Mouse (Mus musculus) stomach, postnatal 0 days (tissue): ENCODE data around the gene Fcgrt. TPM values are rescaled to one million over a fixed set of nuclear protein-coding genes. Genes with fewer than 3 reads are reported as not detected.

Source experiments
- ATAC-seq: fragments of 200-750 bp; cut with Nextera tagmentation; 2 replicates; pipeline ENCODE4 v1.8.0; 2017; ENCODE audit not compliant: low FRiP score, low TSS enrichment
- DNase-seq: peaks from one replicate; pipeline ENCODE4 v3.0.0-alpha.2; 2016; ENCODE audit warnings: low spot score
- H3K27ac ChIP-seq: fragments of 300-500 bp; sonication (generic); replicated peaks from 2 replicates; pipeline ENCODE4 v1.5.1; 2014; ENCODE audit warnings: mild to moderate bottlenecking, control low read depth
- H3K27me3 ChIP-seq: fragments of 300-500 bp; sonication (generic); 2 replicates; pipeline ENCODE4 v1.6.1; 2014; ENCODE audit warnings: low read length; ENCODE audit not compliant: control insufficient read depth, insufficient read depth
- H3K36me3 ChIP-seq: fragments of 300-500 bp; sonication (generic); 2 replicates; pipeline ENCODE4 v1.6.1; 2014; ENCODE audit warnings: low read length, mixed read lengths; ENCODE audit not compliant: control insufficient read depth, insufficient read depth
- H3K4me1 ChIP-seq: fragments of 300-500 bp; sonication (generic); replicated peaks from 2 replicates; pipeline ENCODE4 v1.6.1; 2014; ENCODE audit warnings: antibody characterized with exemption; ENCODE audit not compliant: control insufficient read depth, insufficient read depth
- H3K4me2 ChIP-seq: fragments of 300-500 bp; sonication (generic); replicated peaks from 2 replicates; pipeline ENCODE4 v1.6.1; 2014; ENCODE audit warnings: low read depth, mild to moderate bottlenecking, control low read depth, moderate library complexity
- H3K4me3 ChIP-seq: fragments of 300-500 bp; sonication (generic); 2 replicates; pipeline ENCODE4 v1.5.1; 2014; ENCODE audit warnings: low read depth, low read length, control low read depth
- H3K9ac ChIP-seq: fragments of 300-500 bp; sonication (generic); 2 replicates; pipeline ENCODE4 v1.6.1; 2014; ENCODE audit warnings: mild to moderate bottlenecking, low read length, control low read depth, mixed read lengths
- H3K9me3 ChIP-seq: fragments of 300-500 bp; sonication (generic); 2 replicates; pipeline ENCODE4 v1.6.1; 2016; ENCODE audit warnings: low read length; ENCODE audit not compliant: control insufficient read depth
- CTCF ChIP-seq: IDR thresholded peaks from 2 replicates; pipeline ENCODE4 v1.5.1; 2016; ENCODE audit warnings: antibody characterized with exemption, low read depth, mild to moderate bottlenecking, moderate library complexity
- EP300 ChIP-seq: optimal IDR thresholded peaks from 2 replicates; pipeline ENCODE3; 2016; ENCODE audit warnings: antibody characterized with exemption
- WGBS: fragments of 180-500 bp; shearing (Covaris S2); extraction: QIAGEN DNeasy Blood & Tissue Kit; methylation state at CpG from one replicate; pipeline ENCODE4 v1.1.7; 2014; 5-methylcytosine and 5-hydroxymethylcytosine counted together
- polyA plus RNA-seq: library from polyadenylated mRNA; unstranded; fragments of >200 nt; fragmentation: Nextera tagmentation; extraction: Ambion mirVana; gene quantifications from 2 replicates; pipeline ENCODE4 v1.2.1, GENCODE M21; 2015

Fcgrt gene
- polyA plus RNA-seq, 1 experiment from 2014 or later = 76.1 TPM

- Histone ChIP-seq H3K9me3 (no peaks in the 10 kb centered on the region), H3K9ac (no peak overlapping the region), H3K4me2 (no peak overlapping the region), H3K27me3 (no peaks in the 10 kb centered on the region), H3K36me3 (no peaks in the 10 kb centered on the region), H3K4me1 (0 out of 2 replicates have a peak, but pooled peaks cover 5% of the 10 kb centered on the region), H3K4me3 (no peak overlapping the region), H3K27ac (no peak overlapping the region)
- DNase-seq (no peak), ATAC-seq (no peak)
- no peak for TF ChIP-seq EP300
- TF ChIP-seq CTCF = no peak
- WGBS = 79% methylated on average over 10 of the region's 10 CpGs
Observed at GRCm38 (mm10) chr7:45058607-45059571, 44.8 kb downstream of the Fcgrt start.

GRCm38 (mm10) chr7:45056972-45057348, 46.7 kb downstream of the Fcgrt start:
- Histone ChIP-seq H3K36me3 (no peaks in the 10 kb centered on the region), H3K9me3 (no peaks in the 10 kb centered on the region), H3K9ac (no peak overlapping the region), H3K27ac (no peak overlapping the region), H3K4me2 (no peak overlapping the region), H3K4me1 (0 out of 2 replicates have a peak, but pooled peaks cover 5% of the 10 kb centered on the region), H3K27me3 (no peaks in the 10 kb centered on the region), H3K4me3 (no peak overlapping the region)
- ATAC-seq (no peak), DNase-seq (no peak)
- no peak for TF ChIP-seq CTCF
- no peak for TF ChIP-seq EP300

- no peaks in the 10 kb centered on the region for H3K27me3 ChIP-seq
- no peak overlapping the region for H3K4me3 ChIP-seq
- no peak overlapping the region for H3K27ac ChIP-seq
- H3K9me3 ChIP-seq = no peaks in the 10 kb centered on the region
- no peak overlapping the region for H3K4me2 ChIP-seq
- DNase-seq (peak; percentile 14), ATAC-seq (no peak)
- H3K4me1 ChIP-seq = 0 out of 2 replicates have a peak, but pooled peaks cover 4% of the 10 kb centered on the region
- no peak overlapping the region for H3K9ac ChIP-seq
- 66% methylated on average over 14 of the region's 14 CpGs for WGBS
- H3K36me3 ChIP-seq = no peaks in the 10 kb centered on the region
- TF ChIP-seq EP300 (no peak), CTCF (no peak)
Observed at GRCm38 (mm10) chr7:45056329-45056971, 47.2 kb downstream of the Fcgrt start.

- Histone ChIP-seq H3K27ac (peak overlapping the region; percentile 97), H3K4me1 (0 out of 2 replicates have a peak, but pooled peaks cover 4% of the 10 kb centered on the region), H3K4me3 (peak overlapping the region; percentile 83), H3K27me3 (no peaks in the 10 kb centered on the region), H3K9ac (peak overlapping the region; percentile 70), H3K4me2 (peak overlapping the region; percentile 99), H3K36me3 (peaks cover 3% of the 10 kb centered on the region; the same call in 1 of the 2 replicates), H3K9me3 (no peaks in the 10 kb centered on the region)
- ATAC-seq = peak; percentile 96
- under 1% methylated on average over 33 of the region's 33 CpGs for WGBS
- TF ChIP-seq CTCF (no peak), EP300 (no peak)
- peak; percentile 97 for DNase-seq
Observed at GRCm38 (mm10) chr7:45053931-45054510, 49.6 kb downstream of the Fcgrt start.

GRCm38 (mm10) chr7:45053117-45053930, 50.3 kb downstream of the Fcgrt start:
- H3K27ac ChIP-seq = peak overlapping the region; percentile 97
- H3K36me3 ChIP-seq = peaks cover 5% of the 10 kb centered on the region
- no peaks in the 10 kb centered on the region for H3K27me3 ChIP-seq
- H3K9ac ChIP-seq = peak overlapping the region; percentile 87
- peak overlapping the region; percentile 99 for H3K4me2 ChIP-seq
- peak; percentile 85 for DNase-seq
- H3K4me3 ChIP-seq = peak overlapping the region; percentile 83
- ATAC-seq = peak; percentile 44
- H3K4me1 ChIP-seq = 0 out of 2 replicates have a peak, but pooled peaks cover 4% of the 10 kb centered on the region
- WGBS = 1% methylated on average over 30 of the region's 59 CpGs
- TF ChIP-seq EP300 = no peak
- TF ChIP-seq CTCF = no peak
- H3K9me3 ChIP-seq = no peaks in the 10 kb centered on the region
